Mouse (Mus musculus): ENCODE measurements around the gene Mxd1.

DNA sequence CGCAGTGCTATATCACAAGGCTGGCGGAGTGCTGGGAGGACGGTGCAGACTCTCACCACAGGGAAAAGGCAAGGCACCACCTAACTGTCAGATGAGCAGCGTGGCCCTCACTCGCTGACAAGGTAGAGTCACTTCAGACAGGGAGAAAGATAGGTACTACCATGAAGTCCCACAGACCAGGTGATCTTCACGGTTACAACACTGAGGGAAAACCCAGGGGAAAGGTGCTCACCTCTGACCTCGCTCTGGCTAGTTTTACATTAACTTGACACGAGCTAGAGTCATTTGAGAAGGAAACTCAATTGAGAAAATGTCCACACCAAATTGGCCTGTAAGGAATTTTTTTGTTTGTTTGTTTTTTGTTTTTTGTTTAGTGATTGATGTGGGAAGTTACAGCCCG lies 33.6 kb upstream of the Mxd1 start:
- TF ChIP-seq CTCF (IDR thresholded peaks at IDR 0.05; ENCODE audit: control insufficient read depth, insufficient read depth, insufficient replicate concordance, low read depth, low read length), result no peak
- TF ChIP-seq POLR2A (IDR thresholded peaks at IDR 0.05; ENCODE audit: control insufficient read depth, low read depth, low read length), result no peak

All from testis, adult 2 months (tissue).